Mouse (Mus musculus) left cerebral cortex, postnatal 14 days (tissue): ENCODE measurements at regions not wholly inside any gene's neighbourhood (a gene's known extent, or its start where the extent isn't known, plus 50 kb on each side); places are given as distances from the start of the nearest gene placed in this dataset.

Source experiments
- DNase-seq, 2 experiments: peaks; one replicate each; pipeline ENCODE4 v3.0.0; 2021 to 2022; ENCODE audit warnings: low spot score in 2 of 2, mixed read lengths in 1 of 2
- intact Hi-C: fragments of 180-260 bp; cut with DNase I; formaldehyde crosslinking; loops from one replicate; pipeline ENCODE4 v1.15.1; 2025

DNA sequence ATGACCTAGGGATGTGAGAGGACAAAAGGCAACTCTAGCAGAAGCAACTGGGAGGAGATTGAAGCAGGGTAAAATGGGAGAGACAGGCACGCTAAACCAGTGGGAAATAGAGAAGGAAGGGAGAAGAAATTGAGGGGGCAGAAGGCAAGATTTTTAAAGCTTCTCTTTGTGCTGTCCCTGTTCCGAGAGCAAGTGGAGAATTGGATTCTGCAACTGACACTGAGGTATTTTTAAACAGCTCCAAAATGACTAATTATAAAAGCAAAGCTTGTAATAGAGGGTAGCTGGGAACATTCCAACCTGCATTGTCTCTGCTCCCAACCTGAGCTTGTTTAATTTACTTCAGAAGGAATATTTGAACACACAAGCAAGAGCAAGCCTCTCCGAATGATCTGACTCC is 460.7 kb upstream of the Mgmt start:
- DNase-seq: peak; percentile 8 to 49
- intact Hi-C loops: no loop called here

DNA sequence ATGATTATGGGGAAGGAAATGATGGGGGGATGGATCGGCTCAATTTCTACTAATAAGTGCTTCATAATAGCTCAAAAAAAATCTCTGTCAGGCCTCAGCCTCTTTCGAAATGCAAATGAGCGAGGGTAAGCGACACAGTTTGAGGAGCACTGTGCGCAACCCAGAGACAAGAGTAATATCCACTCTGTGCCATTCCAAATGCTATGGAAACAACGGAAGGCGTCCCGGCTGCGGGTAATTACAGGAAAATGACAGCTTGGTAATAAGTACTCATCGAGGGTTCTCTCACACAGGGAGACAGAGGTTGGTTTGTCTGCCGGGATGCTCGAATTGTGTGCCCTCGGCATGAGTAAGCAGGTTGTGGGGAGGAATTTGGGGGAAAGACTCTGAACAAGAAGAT is 459.9 kb upstream of the Mgmt start:
- intact Hi-C loops: no loop called here
- DNase-seq: no peak

DNA sequence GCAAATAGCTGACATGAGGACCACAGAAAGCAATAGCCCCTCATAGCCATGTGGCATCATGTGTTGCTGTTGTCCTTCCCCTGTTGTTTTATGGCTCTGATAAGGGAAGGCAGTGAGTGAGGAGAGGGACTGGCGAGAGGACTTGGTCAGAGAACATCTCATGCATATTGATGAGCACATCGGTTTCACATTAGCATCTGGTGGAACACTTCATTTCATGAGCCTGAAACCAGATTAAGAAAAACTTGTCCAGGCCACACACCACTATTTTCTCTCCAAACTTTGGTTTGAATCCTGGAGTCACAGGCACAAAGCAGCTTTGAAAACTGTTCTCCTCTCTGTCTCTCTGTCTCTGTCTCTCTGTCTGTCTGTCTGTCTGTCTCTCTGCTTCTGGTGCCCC is 451.0 kb upstream of the Mgmt start:
- intact Hi-C loops: no loop called here
- no peak for DNase-seq

DNA sequence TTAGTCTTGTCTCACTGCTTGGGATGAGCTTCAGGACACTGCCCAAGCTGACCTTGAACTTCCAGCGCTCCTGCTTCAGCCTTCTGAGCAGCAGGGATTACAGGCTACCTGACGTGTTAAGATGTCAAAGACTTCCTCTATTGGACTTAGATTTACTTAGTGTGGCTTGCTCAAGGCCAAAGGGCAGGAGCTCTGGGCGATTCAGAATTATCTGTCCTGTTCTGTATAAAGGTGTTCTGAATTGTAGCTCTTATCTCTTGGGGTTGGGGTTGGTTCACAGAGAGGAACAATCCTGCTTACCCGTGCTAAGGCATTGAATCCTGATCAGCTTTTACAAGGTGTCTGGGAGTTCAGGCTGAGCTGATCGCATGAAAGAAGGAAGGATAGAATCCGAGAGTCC is 449.3 kb upstream of the Mgmt start:
- DNase-seq: no peak
- intact Hi-C loops: no loop called here

DNA sequence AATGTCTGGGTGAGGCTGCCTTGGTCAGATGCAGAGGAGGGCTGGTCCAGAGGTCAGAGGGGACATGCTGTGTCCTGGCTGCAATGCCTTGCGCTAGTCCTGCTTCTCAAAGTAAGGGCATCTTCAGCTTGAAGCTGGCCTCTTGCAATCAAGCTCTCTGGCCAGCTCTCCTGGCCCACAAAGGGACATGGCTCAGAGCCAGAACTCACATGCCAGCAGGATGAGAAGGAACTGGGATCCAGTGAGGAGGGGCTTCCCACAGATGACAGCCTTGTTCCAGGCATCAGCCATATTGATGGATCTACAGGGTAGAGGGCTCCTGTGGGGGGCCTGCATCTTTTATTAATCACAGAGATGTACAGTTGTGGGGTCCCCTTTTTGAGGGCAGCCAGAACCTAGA is 445.1 kb upstream of the Mgmt start:
- intact Hi-C loops: no loop called here
- no peak for DNase-seq

DNA sequence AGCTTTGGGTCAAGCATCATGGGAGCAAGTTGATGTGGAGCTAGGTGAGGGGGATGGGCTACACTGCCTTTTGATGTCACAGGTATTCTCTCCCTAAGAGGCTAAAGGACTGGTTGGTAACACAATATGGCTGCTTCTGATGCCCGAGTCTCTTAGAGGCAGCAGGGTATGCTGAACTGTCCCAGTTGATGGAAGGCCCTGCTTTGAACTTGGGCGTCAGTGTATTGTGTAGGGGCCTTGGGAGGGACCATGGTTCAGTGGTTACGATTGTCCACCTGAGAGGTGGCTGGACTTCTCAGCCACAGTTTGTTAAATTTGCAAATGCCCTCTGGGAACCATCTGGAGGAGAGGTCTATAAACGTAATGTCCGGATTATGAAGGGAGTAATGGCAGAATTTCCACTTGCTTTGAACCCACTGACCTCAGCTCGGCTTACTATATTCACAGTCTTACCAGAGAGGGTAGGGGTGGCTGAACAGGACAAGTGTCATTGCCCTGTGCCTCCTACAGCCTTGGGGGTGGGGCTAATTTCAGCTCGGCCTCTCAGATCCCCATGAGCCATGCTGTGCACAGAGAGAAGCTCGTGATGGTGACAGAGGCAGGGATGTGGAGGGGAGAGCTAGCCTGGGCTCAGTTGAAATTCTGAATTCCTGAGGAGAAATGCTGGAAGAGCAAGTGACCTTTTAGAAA is 442.6 kb upstream of the Mgmt start:
- intact Hi-C loops: no loop called here

DNA sequence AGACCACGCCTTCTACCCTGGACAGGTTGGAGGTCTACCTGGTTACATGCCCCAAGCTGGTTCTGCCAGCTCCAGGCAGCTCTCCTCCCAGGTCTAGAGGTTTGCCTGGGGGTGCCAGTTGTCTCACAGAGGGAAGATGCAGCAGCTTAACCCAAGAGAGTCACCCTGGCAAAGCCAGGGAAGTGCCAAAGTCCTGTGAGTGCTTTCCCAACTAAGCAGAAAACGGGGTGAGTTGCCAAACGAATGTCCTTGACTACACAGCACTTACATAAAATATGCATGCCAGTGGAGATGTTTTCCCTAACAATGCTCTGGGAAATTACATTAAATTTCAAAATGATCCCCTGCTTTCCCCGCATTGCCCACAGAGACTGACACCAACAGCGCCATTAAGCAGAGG is 441.9 kb upstream of the Mgmt start:
- no peak for DNase-seq
- intact Hi-C loops: no loop called here

More for the DNA sequence above, 442.6 kb upstream of the Mgmt start:
- no peak for DNase-seq

DNA sequence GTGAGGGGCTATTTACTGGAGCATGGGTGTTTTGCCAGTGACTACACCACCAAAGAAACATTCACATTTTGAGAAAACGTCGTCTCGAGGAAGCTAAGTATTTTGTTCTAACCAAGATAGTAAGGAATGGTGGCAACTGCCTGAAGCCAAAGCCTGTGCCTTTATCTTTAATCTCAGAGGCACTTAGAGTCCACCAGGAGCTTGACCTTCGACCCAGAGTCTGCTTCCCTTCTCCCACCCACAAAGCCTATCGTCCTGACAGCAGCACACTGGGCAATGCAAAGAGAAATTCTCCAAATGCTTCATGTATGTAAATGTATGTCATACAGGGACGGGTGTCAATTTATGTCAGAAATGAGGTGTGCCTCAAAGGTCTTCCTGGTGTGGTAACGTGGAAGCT is 437.2 kb upstream of the Mgmt start:
- intact Hi-C loops: no loop called here
- no peak for DNase-seq

DNA sequence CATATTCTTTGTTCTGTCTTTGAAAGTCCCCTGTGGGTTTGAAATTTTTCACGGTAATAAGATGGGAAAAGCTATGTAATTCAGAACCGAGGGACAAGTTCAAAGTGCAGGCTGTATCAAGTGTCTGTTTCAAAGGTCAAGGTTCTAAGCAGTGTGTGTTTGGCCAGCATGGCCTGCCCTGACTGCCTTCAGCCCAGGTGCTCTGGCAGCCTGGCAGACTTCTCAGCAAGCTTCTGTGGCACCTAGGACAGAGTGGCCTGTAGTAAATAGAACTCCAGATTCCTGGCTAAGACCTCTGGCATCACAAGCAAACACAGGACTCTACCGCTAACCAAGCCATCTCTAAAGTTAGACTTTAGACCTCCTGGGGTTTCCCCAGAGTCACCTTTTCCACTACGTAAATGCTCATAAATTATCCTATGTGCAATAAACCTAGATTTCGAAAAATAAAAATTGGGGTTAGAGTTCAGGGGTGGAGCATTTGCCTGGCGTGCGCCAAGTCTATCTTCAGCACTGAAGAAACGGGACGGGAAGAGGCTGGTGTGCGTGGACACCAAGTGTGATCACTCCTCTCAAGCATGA is 436.5 kb upstream of the Mgmt start:
- intact Hi-C loops: no loop called here
- no peak for DNase-seq

DNA sequence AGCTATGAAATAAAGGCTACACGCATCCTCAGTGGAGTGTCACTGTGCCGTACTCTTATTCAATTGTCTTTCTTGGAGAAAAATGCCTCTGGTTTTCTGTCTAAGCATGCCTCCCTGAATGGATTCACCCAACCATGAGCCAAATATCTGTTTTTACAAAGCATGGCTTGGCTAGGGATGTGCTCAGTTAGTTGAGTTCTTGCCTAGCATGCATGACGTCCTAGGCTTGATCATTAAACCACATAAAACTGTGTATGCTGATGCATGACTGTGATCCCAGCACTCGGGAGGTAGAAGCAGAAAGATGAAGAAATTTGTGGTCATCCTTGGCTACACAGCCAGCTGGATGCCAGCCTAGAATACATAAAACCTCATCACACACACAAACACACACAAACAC is 417.3 kb upstream of the Mgmt start:
- intact Hi-C loops: no loop called here
- no peak for DNase-seq

DNA sequence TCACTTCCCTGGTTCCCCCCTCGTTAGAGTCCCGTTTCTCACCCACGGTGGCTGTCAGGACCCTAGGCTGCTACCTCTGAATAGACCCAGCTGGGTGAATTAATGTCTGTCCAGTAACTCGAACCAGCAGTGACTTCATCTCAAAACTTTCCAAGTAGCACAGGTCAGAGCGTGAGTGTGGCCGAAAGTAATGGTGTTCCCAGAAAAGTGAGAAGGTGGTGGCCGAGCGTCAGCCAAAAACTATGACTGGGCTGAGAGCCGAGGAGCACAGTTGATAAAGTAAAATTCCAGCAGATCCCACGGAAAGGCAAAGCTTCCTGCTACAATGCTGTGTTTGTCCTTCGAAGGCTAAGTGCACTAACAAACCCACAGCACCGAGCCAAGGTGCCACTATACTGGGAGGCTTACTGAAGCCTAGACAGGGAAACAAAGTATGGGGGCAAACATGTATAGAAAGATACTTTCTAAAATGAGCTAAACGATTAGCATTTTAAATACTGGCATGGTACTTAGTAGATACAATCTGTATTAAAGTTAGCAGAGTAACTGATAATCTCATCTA is 413.7 kb upstream of the Mgmt start:
- intact Hi-C loops: no loop called here
- DNase-seq: no peak

DNA sequence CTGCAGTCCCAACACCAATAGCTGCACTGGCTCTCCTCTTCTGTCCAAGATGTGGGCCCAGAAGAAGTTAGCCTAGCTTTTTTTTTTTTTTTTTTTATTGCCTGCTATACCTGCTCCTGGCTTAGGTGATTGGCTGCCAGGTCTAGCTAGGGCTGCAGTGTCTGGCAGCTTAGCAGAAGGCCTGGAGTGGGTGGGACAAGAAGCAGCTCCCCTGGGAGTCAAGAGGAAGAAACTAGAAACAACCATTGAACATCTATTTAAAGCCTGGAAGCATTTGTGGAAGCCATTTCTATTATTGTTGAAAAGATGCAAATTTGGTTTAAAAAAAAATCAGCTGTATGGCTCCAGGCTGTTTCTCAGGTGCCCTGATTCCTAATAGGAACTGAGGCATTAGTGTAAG is 411.2 kb upstream of the Mgmt start:
- intact Hi-C loops: no loop called here
- no peak for DNase-seq

DNA sequence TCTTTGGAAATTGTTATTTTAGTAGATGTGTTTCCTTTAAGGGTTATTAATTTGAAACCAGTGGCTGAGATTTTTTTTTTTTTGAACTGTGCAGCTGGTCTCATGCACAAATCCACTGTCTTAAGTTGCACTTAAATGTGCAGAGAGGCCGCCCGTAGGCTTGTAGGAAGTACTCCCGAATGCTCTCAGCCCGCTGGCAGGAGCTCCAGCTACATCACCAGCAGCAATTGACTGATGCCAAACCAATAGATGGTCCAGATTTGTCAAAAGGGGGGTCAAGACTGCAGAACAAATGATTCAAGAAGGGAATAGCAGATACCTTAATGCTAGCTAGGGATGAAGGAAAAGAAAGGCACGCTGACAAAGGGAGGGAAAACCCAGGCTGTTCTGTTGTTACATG is 406.9 kb upstream of the Mgmt start:
- intact Hi-C loops: loop anchor here (5.0 kb wide), 2 partner anchors 720 to 980 kb away; no protein-coding TSS in a partner anchor
- no peak for DNase-seq

DNA sequence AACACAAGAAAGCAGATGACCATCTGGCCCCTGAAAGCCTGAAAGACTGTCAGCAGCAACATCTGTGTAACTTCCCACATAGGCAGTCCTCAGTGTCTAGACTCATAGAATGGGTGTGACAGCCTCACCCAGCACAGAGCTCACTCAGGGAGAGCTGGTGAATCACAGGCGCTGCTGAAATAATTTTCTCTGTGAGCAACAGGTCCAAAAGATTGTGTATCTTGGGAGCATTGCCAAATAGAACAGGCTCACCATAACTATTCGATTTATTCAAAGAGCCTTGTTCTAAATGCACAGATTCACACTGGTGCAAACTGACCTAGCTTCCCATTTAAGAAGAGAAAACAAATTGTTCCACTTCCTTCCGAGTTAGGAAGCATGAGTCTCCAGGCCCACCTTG is 399.6 kb upstream of the Mgmt start:
- DNase-seq: no peak

DNA sequence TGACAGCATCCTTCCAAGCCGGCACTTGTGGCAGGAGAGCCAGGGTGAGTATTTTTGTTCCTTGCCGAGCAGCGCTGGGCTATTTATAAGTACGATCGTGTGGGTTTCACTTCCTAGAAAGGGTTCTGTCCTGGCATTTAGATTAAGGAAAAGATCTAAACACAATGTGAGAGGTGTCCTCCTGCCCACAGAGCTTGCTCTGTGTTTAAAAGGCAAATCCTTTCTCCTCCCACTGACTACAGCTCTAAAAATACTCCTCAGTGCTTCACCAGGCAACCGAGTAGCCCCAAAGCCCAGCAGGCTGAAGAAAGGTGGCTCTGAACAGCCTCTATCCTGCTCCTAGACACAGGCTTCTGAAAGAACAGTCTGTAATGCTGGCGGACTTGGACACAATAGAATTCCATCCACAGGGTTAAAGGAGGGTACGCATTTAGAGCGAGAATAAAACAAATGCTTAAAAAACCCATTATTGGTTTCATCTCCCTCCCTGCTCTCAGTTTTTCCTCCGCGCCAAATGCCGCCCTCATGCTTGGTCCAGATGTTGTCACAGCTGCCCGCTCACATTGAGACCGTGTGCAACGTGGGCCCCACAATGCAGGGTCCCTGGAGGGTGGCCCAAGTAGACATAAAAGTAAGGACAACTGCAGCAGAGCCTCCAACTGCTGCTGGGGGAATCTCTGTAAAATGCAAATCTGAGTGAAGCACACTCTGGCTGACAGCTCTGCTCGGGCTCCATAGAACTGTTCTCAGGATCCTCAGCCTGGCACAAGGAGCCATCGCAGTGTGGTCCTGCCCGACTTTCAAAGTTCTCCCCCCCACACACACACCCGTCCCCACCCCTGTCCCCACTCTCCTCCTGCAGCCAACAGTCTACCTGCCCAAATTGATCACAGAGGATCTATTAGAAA is 397.8 kb upstream of the Mgmt start:
- intact Hi-C loops: loop anchor here (10.0 kb wide), 1 partner anchor 328 kb away; no protein-coding TSS in a partner anchor
- DNase-seq: peak; percentile 30 to 60

More for the DNA sequence above, 399.6 kb upstream of the Mgmt start:
- intact Hi-C loops: loop anchor here (10.0 kb wide), 1 partner anchor 330 kb away; no protein-coding TSS in a partner anchor

DNA sequence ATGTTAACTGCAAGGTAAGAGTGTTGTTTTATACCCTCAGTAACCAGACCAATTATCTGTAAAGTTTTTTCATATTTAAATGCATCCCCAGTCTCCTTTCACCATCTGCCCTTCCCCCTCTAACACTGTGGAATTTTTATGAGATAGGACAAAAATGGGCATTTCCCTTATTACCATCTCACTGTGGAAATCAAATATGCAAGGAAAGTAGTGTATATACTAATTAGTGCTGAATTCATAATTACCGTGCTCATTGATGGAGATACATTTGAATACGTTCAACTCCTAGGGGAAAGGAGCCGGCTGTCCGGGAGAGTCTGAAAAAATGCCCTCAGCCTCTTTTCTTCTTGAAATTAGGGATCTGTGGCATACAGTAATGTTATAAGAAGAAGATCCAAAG is 394.4 kb upstream of the Mgmt start:
- intact Hi-C loops: no loop called here
- no peak for DNase-seq

DNA sequence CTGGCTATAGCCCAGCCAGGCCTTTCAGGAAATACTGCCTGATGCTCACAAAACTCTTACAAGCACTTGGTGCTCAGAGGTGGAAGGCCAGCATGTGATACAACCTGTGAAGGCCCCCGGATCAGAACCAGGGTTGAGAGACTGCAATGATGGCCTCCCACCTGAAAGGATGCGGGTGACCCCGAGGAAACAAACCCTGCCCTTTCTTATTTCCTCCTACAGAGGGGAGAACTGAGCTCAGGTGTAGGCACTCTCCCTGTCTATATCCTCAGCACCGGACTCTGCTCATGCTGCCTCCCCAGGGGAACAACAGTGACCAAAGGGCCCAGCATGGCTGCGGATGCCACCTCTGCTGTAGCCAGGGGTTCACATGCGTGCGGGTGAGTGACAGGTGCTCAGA is 393.3 kb upstream of the Mgmt start:
- intact Hi-C loops: no loop called here
- DNase-seq: no peak

DNA sequence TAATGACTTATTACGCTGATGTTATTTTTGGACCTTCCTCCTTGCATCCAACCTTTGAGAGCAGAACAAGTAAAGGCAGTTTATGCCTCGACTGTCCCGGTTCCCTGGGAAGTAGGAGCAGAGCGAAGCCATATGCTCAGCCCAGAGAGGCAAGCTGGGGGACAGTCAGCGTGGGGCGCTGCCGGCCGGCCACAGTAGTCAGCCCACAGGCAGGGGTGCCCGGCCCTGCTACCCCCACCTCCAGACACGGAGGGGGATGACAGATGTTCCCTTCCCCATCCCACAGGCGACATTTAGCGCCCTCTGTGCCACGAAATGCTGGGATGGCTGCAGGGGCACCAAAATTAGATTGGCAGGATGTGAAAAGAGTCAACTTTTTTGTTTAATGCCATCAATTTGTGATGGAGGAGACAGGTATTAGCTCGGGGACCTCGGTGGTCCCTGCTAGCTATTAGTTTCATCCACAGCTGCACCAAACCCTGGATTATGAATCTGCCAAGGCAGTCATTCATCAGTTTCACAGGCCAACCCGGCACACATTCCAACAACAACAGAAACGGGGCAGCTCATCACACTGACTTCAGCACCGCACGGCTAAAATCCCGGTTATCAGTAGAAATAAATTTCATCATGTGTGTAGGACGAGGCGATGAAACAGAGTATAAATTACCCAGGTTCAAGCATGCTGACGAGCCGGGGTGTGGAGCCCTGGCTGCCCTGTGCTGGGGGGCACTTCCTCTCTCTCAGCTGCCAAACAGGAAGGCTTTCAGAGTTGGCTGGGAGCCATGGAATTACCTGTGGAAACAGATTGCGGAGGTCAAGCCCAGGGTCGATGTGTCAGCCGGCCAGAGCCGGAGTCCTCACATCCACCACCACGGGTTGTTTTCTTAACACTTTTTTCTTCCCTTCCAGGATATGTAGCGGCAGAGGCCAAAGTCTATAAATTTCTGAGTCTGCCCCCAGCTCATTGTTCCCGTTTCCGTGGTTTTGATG is 392.3 kb upstream of the Mgmt start:
- intact Hi-C loops: no loop called here
- DNase-seq: no peak

DNA sequence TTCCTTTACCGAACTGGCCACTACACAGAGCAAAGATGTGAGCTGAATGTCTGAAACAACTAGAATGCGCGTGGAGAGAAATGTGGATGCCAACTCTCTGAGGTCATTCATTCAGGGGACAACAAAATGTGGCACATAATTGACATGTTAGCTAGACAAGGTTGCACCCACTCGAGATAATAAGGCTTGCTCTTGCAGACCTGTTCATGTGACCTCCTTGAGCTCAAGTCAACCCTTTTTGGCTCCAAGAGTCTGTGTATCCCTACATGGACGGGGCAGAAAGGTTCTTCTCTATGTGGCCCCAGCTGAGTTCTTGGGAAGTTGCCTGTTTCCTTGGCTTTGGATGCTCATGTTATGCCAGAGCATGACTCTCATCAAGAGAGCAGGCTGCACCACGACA is 383.0 kb upstream of the Mgmt start:
- intact Hi-C loops: no loop called here
- no peak for DNase-seq
